Mouse (Mus musculus): ENCODE data around the gene Slc30a5. TPM values are rescaled to one million over a fixed set of nuclear protein-coding genes. Genes with fewer than 3 reads are reported as not detected.

Gene Slc30a5
- polyA plus RNA-seq (2012; rRNA removed): 28.5 and 33.8 TPM in 2 replicates

DNA sequence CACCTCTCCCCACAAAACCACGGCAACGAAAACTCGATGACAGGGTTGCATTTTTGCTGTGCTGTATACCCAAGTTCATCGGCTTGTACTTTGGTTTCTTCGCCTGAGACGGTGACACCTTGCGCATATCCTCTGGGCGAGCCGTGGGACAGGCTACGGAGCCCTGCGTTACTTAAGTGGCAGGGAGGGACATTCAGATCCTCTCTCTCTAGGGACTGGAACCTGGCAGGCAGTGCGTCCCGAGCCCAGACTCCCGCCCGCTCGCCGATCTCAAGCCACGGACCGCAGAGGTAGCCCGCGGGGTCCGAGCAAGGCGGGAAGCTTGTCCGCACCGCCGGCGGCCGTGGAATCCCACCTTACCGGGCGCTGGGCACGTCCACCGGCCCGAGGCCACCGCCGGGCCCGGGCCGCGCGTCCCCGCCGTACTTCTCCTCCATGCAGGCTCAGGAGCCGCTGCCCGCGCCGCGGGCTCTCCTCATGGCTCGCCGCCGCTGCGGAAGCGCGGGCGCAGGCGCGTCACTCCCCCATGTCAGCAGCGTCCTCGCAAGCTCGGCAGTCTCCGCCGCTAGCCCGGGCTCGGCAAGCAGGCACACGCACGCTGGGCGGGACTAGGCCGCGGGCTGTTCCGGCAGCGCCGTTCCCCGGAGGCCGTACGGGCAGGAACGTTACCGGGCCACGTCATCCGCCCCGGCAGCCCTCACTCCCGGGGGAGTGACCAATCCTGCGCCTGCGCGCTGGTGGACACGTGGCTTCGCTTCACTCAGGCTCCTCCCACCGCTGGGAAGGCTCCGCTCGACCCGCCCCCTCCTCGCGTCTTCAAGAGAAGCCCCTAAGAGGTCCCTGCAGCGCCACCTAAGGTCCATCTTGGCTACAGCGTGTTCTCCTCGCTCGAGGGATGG is at the start of gene Slc30a5:
TSS of gene Slc30a5 (minus strand) at position 687 of the 899 bp plus-strand sequence.
- DNase-seq: peak; percentile 99
- Histone ChIP-seq H3K4me1 (ENCODE audit: control insufficient read depth, insufficient read depth, low read length) (peaks cover 10% of the 10 kb centered on the region; the same call in 1 of the 2 replicates), H3K27ac (ENCODE audit: insufficient read depth, low read depth, low read length) (peak within 1 kb of the TSS; percentile 44), H3K36me3 (ENCODE audit: control insufficient read depth, insufficient read depth, low read length) (no peaks in the 10 kb centered on the region), H3K27me3 (replicated peaks; ENCODE audit: control insufficient read depth, insufficient read depth, low read length) (no peaks in the 10 kb centered on the region), H3K4me3 (ENCODE audit: insufficient read depth, low read depth, low read length) (peak within 1 kb of the TSS; percentile 77)
- TF ChIP-seq POLR2A (IDR thresholded peaks at IDR 0.05; ENCODE audit: low read depth, low read length) (peak; percentile 69), CTCF (conservative IDR thresholded peaks at IDR 0.05; ENCODE audit: insufficient read depth, insufficient read length, low read depth, low read length) (peak; percentile 83)
- WGBS: under 1% methylated on average over 88 of the region's 94 CpGs

DNA sequence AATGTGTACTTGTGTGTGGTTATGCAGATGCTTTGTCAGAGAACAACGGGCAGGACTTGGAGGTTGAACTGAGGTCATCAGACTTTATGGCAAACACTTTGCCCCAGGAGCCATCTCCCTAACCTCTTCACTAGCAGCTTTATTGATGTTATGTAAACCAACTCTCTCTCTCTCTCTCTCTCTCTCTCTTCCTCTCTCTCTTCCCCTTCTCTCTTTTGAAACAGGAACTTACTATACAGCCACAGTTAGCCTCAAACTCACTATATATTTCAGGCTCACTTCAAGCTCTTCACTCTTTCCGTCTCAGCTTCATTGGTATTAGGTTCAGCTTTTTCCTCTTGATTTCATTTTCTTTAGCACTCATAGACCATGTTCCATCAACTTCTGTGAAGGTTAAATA is 48.7 kb upstream of the Slc30a5 start:
- H3K4me1 ChIP-seq (ENCODE audit: control insufficient read depth, insufficient read depth, low read length): no peaks in the 10 kb centered on the region
- no peak overlapping the region for H3K27ac ChIP-seq (ENCODE audit: insufficient read depth, low read depth, low read length)
- TF ChIP-seq CTCF (conservative IDR thresholded peaks at IDR 0.05; ENCODE audit: insufficient read depth, insufficient read length, low read depth, low read length) (no peak), POLR2A (IDR thresholded peaks at IDR 0.05; ENCODE audit: low read depth, low read length) (no peak)
- no peaks in the 10 kb centered on the region for H3K27me3 ChIP-seq (replicated peaks; ENCODE audit: control insufficient read depth, insufficient read depth, low read length)
- no peaks in the 10 kb centered on the region for H3K36me3 ChIP-seq (ENCODE audit: control insufficient read depth, insufficient read depth, low read length)
- H3K4me3 ChIP-seq (ENCODE audit: insufficient read depth, low read depth, low read length): no peak overlapping the region
- no peak for DNase-seq
- 67% methylated on average over 2 of the region's 2 CpGs for WGBS

DNA sequence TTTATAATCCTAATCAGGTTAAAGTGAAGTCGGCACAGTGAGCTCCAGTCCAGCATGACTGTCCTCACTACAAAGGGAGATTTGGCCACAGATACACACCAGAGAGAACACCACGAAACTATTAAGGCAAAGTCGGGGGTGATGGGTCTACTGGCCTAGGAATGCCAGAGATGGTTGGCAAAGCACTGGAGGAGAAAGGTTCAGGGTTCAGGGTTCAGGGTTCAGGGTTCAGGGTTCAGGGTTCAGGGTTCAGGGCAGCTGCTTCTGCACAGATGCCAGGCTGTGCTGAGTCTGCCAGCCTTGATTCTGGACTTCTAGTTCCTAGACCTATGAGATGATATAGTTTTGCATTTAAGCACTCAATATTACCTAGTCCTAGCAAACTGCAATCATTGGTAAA is 46.6 kb upstream of the Slc30a5 start:
- TF ChIP-seq CTCF (conservative IDR thresholded peaks at IDR 0.05; ENCODE audit: insufficient read depth, insufficient read length, low read depth, low read length) (no peak), POLR2A (IDR thresholded peaks at IDR 0.05; ENCODE audit: low read depth, low read length) (no peak)
- Histone ChIP-seq H3K27me3 (replicated peaks; ENCODE audit: control insufficient read depth, insufficient read depth, low read length) (no peaks in the 10 kb centered on the region), H3K4me3 (ENCODE audit: insufficient read depth, low read depth, low read length) (no peak overlapping the region), H3K36me3 (ENCODE audit: control insufficient read depth, insufficient read depth, low read length) (no peaks in the 10 kb centered on the region), H3K4me1 (ENCODE audit: control insufficient read depth, insufficient read depth, low read length) (no peaks in the 10 kb centered on the region), H3K27ac (ENCODE audit: insufficient read depth, low read depth, low read length) (no peak overlapping the region)
- peak; percentile 59 for DNase-seq
- WGBS: 34% methylated on average over 3 of the region's 3 CpGs

DNA sequence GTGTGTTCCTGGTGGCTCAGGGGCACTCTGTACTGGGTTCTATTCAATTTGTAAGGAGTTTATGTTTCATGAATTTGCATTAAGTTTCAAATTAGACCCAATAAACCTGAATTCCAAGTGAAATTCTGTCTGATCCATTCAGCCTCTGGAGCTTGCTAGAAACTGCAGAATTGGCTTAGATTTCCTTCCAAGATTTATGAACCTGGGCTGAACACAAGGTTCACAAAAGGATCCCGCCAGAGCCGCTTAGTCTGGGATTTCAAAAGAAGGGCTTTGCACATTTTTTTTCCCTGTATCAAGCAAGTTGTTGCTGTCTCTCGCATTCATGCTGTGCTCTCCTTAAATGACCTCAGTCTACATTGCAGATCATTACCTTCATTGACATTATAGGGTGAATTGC is 46.1 kb upstream of the Slc30a5 start:
- WGBS: 45% methylated on average over 3 of the region's 3 CpGs
- no peaks in the 10 kb centered on the region for H3K4me1 ChIP-seq (ENCODE audit: control insufficient read depth, insufficient read depth, low read length)
- no peak for DNase-seq
- no peak for TF ChIP-seq POLR2A (IDR thresholded peaks at IDR 0.05; ENCODE audit: low read depth, low read length)
- no peak overlapping the region for H3K4me3 ChIP-seq (ENCODE audit: insufficient read depth, low read depth, low read length)
- H3K27ac ChIP-seq (ENCODE audit: insufficient read depth, low read depth, low read length): no peak overlapping the region
- H3K36me3 ChIP-seq (ENCODE audit: control insufficient read depth, insufficient read depth, low read length): no peaks in the 10 kb centered on the region
- no peaks in the 10 kb centered on the region for H3K27me3 ChIP-seq (replicated peaks; ENCODE audit: control insufficient read depth, insufficient read depth, low read length)

DNA sequence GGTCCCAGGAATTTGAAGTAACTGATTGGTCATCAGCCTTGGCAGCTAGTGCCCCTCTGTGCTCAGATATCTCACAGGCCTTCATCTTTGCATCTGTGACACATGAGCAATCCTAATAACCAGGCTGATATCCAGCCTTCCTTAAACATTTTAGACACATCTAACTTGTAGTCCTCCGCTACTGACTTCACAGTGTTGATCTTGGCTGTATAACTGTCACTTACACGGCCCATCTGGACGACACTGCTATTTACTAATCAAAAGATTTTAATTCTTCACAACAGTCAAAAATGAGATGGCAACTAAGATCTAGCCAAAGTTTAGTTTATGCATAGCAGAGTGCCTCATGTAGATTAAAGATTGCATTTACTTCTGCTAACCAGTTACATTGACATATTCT is 45.0 kb upstream of the Slc30a5 start:
- WGBS: 51% methylated on average over 3 of the region's 3 CpGs
- DNase-seq: no peak

DNA sequence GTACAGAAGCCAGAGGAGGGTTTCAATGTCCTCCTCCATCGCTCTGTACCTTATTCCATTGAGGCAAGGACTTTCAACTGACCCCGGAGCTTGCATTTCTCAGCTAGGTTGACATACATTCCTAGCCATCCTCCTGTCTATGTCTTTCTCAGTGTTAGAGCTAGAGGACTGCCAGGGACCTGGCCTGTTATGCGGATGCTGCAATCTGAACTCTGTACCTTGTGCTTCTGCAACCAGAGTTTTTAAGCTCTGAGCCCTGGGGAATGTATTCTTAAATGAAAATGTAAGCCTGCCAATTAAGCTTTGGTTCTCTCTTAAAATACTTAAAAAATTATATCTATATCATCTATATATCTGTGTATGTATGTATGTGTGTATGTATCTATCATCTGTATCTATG is 44.5 kb upstream of the Slc30a5 start:
- WGBS: 91% methylated on average over 3 of the region's 3 CpGs
- no peaks in the 10 kb centered on the region for H3K4me1 ChIP-seq (ENCODE audit: control insufficient read depth, insufficient read depth, low read length)
- DNase-seq: no peak
- no peaks in the 10 kb centered on the region for H3K27me3 ChIP-seq (replicated peaks; ENCODE audit: control insufficient read depth, insufficient read depth, low read length)
- no peak overlapping the region for H3K27ac ChIP-seq (ENCODE audit: insufficient read depth, low read depth, low read length)
- TF ChIP-seq POLR2A (IDR thresholded peaks at IDR 0.05; ENCODE audit: low read depth, low read length) (no peak), CTCF (conservative IDR thresholded peaks at IDR 0.05; ENCODE audit: insufficient read depth, insufficient read length, low read depth, low read length) (no peak)
- no peak overlapping the region for H3K4me3 ChIP-seq (ENCODE audit: insufficient read depth, low read depth, low read length)
- no peaks in the 10 kb centered on the region for H3K36me3 ChIP-seq (ENCODE audit: control insufficient read depth, insufficient read depth, low read length)

More for the DNA sequence above, 45.0 kb upstream of the Slc30a5 start:
- TF ChIP-seq CTCF (conservative IDR thresholded peaks at IDR 0.05; ENCODE audit: insufficient read depth, insufficient read length, low read depth, low read length) (no peak), POLR2A (IDR thresholded peaks at IDR 0.05; ENCODE audit: low read depth, low read length) (no peak)
- Histone ChIP-seq H3K4me1 (ENCODE audit: control insufficient read depth, insufficient read depth, low read length) (no peaks in the 10 kb centered on the region), H3K27me3 (replicated peaks; ENCODE audit: control insufficient read depth, insufficient read depth, low read length) (no peaks in the 10 kb centered on the region), H3K27ac (ENCODE audit: insufficient read depth, low read depth, low read length) (no peak overlapping the region), H3K4me3 (ENCODE audit: insufficient read depth, low read depth, low read length) (no peak overlapping the region), H3K36me3 (ENCODE audit: control insufficient read depth, insufficient read depth, low read length) (no peaks in the 10 kb centered on the region)

DNA sequence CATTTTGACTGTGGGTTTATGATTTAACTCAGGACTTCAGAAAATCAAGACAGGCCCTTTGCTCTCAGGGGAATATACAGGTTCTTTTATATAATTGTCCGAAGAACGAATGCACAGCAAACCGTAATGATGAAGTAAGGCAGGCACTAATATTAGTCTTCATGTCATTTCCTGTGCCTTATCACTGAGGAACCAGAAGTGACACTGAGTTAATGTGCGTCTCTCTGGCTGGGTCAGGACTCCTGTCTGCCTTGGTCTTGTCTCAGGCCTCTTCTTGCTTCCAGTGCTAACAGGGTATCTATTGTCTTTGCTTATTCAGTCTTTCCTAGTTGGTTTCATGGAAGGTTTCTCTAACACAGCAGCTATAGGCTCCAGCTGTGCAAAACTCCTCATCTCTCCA is 41.9 kb upstream of the Slc30a5 start:
- Histone ChIP-seq H3K27me3 (replicated peaks; ENCODE audit: control insufficient read depth, insufficient read depth, low read length) (no peaks in the 10 kb centered on the region), H3K36me3 (ENCODE audit: control insufficient read depth, insufficient read depth, low read length) (no peaks in the 10 kb centered on the region), H3K27ac (ENCODE audit: insufficient read depth, low read depth, low read length) (no peak overlapping the region), H3K4me1 (ENCODE audit: control insufficient read depth, insufficient read depth, low read length) (no peaks in the 10 kb centered on the region), H3K4me3 (ENCODE audit: insufficient read depth, low read depth, low read length) (no peak overlapping the region)
- DNase-seq: no peak
- TF ChIP-seq POLR2A (IDR thresholded peaks at IDR 0.05; ENCODE audit: low read depth, low read length) (no peak), CTCF (conservative IDR thresholded peaks at IDR 0.05; ENCODE audit: insufficient read depth, insufficient read length, low read depth, low read length) (no peak)
- 73% methylated on average over 4 of the region's 4 CpGs for WGBS

Data from kidney, adult 2 months (tissue).